Mouse (Mus musculus): ENCODE results near the gene Slc25a47. TPM values are rescaled to one million over a fixed set of nuclear protein-coding genes. Genes with fewer than 3 reads are reported as not detected.

Slc25a47 gene
- polyA plus RNA-seq, 1 experiment from 2014 or later, result 9.8 TPM

DNA sequence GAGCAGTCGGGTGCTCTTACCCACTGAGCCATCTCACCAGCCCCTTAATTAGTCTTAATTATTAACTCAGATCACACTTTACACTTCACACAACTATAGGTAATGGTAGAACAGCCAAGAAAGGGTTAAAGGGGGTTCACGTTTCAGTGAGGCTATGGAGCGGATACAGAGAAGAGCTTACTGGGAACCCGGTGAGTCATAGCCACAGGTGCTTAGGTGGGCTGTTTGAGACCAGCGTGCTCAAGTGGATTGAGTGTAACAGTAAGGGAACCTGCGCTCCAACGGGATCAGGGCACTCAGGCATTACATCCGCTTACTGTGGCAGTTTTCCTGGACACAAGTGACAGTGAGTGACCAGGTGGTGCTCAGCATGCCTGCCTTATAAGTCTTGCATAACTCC lies 12.8 kb upstream of the Slc25a47 start:
- DNase-seq (ENCODE audit: low spot score), result no peak

GRCm38 (mm10) chr12:108824225-108824874 lies 11.5 kb upstream of the Slc25a47 start:
- peak; percentile 39; the same call in 1 of the 2 replicates for ATAC-seq (ENCODE audit: low read depth)

More for the DNA sequence above, 12.8 kb upstream of the Slc25a47 start:
- 61% methylated on average over 8 of the region's 8 CpGs for WGBS
- Histone ChIP-seq H3K4me1 (ENCODE audit: control insufficient read depth, insufficient read depth, low read length) (no peaks in the 10 kb centered on the region), H3K9me3 (ENCODE audit: control insufficient read depth, low read length) (no peaks in the 10 kb centered on the region), H3K4me2 (ENCODE audit: low read depth, low read length) (no peak overlapping the region), H3K36me3 (ENCODE audit: control insufficient read depth, insufficient read depth, low read length) (peaks cover 39% of the 10 kb centered on the region), H3K4me3 (ENCODE audit: low read depth, low read length) (no peak overlapping the region), H3K27ac (replicated peaks; ENCODE audit: low read depth, low read length) (no peak overlapping the region), H3K9ac (ENCODE audit: low read depth, low read length) (no peak overlapping the region), H3K27me3 (replicated peaks; ENCODE audit: control insufficient read depth, insufficient read depth, low read length) (no peaks in the 10 kb centered on the region)
- ATAC-seq (ENCODE audit: low read depth), result no peak

DNA sequence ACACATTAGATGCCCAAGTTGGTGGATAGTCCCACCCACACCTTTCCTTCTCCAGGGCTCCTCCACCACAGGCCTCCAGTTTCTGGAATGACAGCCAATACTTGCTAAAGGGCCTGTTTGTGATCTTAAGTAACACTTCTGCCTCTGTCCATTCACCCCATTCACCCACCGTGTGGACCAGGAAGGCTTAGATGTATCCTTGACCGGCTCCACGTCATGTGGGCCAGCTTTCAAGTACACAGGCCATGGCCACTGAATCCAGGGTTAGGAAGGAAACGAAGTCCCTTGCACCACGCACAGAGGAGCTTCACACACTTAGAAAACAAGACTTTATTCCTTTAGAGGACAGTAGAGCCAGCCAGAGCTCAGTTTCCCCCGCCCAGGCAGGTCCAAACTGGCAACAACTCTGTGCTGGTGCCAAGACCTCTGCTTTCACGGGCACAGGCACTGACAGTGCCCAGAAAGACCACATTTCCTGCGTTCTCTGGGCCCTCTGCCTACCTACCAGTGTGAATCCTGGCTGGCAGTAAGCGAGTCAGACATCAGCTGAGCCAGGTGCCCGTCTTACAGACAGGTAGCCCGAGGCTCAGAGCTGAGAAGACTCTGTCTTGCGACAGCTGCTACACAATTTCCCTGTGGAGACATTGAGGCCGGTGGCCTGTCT lies 10.2 kb upstream of the Slc25a47 start:
- Histone ChIP-seq H3K36me3 (ENCODE audit: control insufficient read depth, insufficient read depth, low read length) (peaks cover 24% of the 10 kb centered on the region), H3K9me3 (ENCODE audit: control insufficient read depth, low read length) (no peaks in the 10 kb centered on the region), H3K27me3 (replicated peaks; ENCODE audit: control insufficient read depth, insufficient read depth, low read length) (no peaks in the 10 kb centered on the region), H3K4me1 (ENCODE audit: control insufficient read depth, insufficient read depth, low read length) (no peaks in the 10 kb centered on the region), H3K9ac (ENCODE audit: low read depth, low read length) (no peak overlapping the region), H3K4me2 (ENCODE audit: low read depth, low read length) (no peak overlapping the region), H3K4me3 (ENCODE audit: low read depth, low read length) (no peak overlapping the region), H3K27ac (replicated peaks; ENCODE audit: low read depth, low read length) (no peak overlapping the region)
- ATAC-seq (ENCODE audit: low read depth) (no peak), DNase-seq (ENCODE audit: low spot score) (no peak)
- WGBS, result 92% methylated on average over 12 of the region's 13 CpGs

More at GRCm38 (mm10) chr12:108824225-108824874, 11.5 kb upstream of the Slc25a47 start:
- H3K27me3 ChIP-seq (replicated peaks; ENCODE audit: control insufficient read depth, insufficient read depth, low read length), result no peaks in the 10 kb centered on the region
- no peaks in the 10 kb centered on the region for H3K9me3 ChIP-seq (ENCODE audit: control insufficient read depth, low read length)
- DNase-seq (ENCODE audit: low spot score), result peak; percentile 55
- no peak overlapping the region for H3K4me2 ChIP-seq (ENCODE audit: low read depth, low read length)
- H3K9ac ChIP-seq (ENCODE audit: low read depth, low read length), result no peak overlapping the region
- no peak overlapping the region for H3K27ac ChIP-seq (replicated peaks; ENCODE audit: low read depth, low read length)
- no peaks in the 10 kb centered on the region for H3K4me1 ChIP-seq (ENCODE audit: control insufficient read depth, insufficient read depth, low read length)
- peaks cover 33% of the 10 kb centered on the region for H3K36me3 ChIP-seq (ENCODE audit: control insufficient read depth, insufficient read depth, low read length)
- WGBS, result 83% methylated on average over 15 of the region's 15 CpGs
- no peak overlapping the region for H3K4me3 ChIP-seq (ENCODE audit: low read depth, low read length)

DNA sequence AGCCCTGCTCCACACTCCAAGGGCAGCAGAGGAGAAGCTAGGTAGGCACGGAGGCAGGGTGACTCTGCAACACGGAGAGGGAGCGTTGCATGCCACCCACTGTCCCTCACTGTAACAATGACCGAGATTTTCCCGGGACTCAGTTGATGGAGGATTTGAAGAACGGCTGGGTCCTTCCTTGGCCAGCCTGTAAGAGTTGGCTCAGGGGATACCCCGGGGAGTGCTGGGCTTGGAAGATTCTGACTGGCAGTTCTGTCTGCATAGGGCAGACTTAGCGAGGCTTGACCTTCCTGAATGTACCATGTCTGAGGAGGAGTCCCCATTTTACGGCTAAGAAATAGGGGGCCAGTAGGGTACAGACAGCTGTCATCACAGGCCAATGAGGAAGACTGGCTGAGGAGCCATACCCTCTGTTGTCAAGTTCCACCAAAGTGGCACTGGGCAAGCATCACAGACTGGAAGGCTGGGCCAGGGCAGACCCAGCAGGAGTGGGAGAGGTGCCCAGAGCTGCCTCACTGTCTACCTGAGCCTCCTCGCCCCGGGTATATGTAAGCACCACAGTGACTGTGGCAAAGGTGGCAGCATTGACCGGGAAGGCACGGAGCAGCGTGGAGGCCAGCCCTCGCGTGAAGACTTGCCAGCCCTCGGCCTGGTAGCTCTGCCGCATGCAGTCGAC lies 9.4 kb upstream of the Slc25a47 start:
- no peak for ATAC-seq (ENCODE audit: low read depth)
- H3K4me1 ChIP-seq (ENCODE audit: control insufficient read depth, insufficient read depth, low read length), result no peaks in the 10 kb centered on the region
- DNase-seq (ENCODE audit: low spot score), result no peak
- H3K4me2 ChIP-seq (ENCODE audit: low read depth, low read length), result no peak overlapping the region
- no peaks in the 10 kb centered on the region for H3K9me3 ChIP-seq (ENCODE audit: control insufficient read depth, low read length)
- peaks cover 24% of the 10 kb centered on the region for H3K36me3 ChIP-seq (ENCODE audit: control insufficient read depth, insufficient read depth, low read length)
- no peak overlapping the region for H3K27ac ChIP-seq (replicated peaks; ENCODE audit: low read depth, low read length)
- no peaks in the 10 kb centered on the region for H3K27me3 ChIP-seq (replicated peaks; ENCODE audit: control insufficient read depth, insufficient read depth, low read length)
- H3K9ac ChIP-seq (ENCODE audit: low read depth, low read length), result no peak overlapping the region
- no peak overlapping the region for H3K4me3 ChIP-seq (ENCODE audit: low read depth, low read length)
- 97% methylated on average over 19 of the region's 19 CpGs for WGBS

GRCm38 (mm10) chr12:108826958-108827535 lies 8.8 kb upstream of the Slc25a47 start:
- Histone ChIP-seq H3K27me3 (replicated peaks; ENCODE audit: control insufficient read depth, insufficient read depth, low read length) (no peaks in the 10 kb centered on the region), H3K9ac (ENCODE audit: low read depth, low read length) (no peak overlapping the region), H3K36me3 (ENCODE audit: control insufficient read depth, insufficient read depth, low read length) (peaks cover 24% of the 10 kb centered on the region), H3K4me2 (ENCODE audit: low read depth, low read length) (no peak overlapping the region), H3K27ac (replicated peaks; ENCODE audit: low read depth, low read length) (no peak overlapping the region), H3K9me3 (ENCODE audit: control insufficient read depth, low read length) (no peaks in the 10 kb centered on the region), H3K4me1 (ENCODE audit: control insufficient read depth, insufficient read depth, low read length) (no peaks in the 10 kb centered on the region), H3K4me3 (ENCODE audit: low read depth, low read length) (no peak overlapping the region)
- no peak for DNase-seq (ENCODE audit: low spot score)
- WGBS, result 97% methylated on average over 25 of the region's 28 CpGs
- no peak for ATAC-seq (ENCODE audit: low read depth)

DNA sequence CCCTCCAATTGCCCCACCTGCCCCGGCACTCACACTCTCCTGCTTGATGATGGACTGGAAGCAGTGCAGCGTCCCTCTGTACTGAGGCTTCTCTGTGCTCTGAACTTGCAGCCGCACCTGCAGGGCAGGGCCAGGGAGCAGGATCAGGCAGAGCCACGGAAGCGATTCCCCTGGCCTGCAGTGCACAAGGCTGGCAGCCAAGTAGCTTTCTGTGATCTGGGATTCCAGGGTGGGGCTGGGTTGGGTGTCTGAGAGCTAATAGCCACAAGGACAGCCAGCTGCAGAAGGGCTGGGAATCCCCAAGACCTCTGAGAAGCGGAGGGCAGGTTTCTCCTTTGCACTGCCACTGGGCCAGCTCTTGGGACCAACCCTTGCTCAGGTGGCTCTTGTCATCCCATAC lies 8.2 kb upstream of the Slc25a47 start:
- Histone ChIP-seq H3K9ac (ENCODE audit: low read depth, low read length) (no peak overlapping the region), H3K27me3 (replicated peaks; ENCODE audit: control insufficient read depth, insufficient read depth, low read length) (no peaks in the 10 kb centered on the region), H3K9me3 (ENCODE audit: control insufficient read depth, low read length) (no peaks in the 10 kb centered on the region), H3K36me3 (ENCODE audit: control insufficient read depth, insufficient read depth, low read length) (peaks cover 24% of the 10 kb centered on the region), H3K4me3 (ENCODE audit: low read depth, low read length) (no peak overlapping the region), H3K4me1 (ENCODE audit: control insufficient read depth, insufficient read depth, low read length) (no peaks in the 10 kb centered on the region), H3K27ac (replicated peaks; ENCODE audit: low read depth, low read length) (no peak overlapping the region), H3K4me2 (ENCODE audit: low read depth, low read length) (no peak overlapping the region)
- 95% methylated on average over 6 of the region's 6 CpGs for WGBS
- no peak for DNase-seq (ENCODE audit: low spot score)
- ATAC-seq (ENCODE audit: low read depth), result no peak

- H3K4me1 ChIP-seq (ENCODE audit: control insufficient read depth, insufficient read depth, low read length), result no peaks in the 10 kb centered on the region
- no peak overlapping the region for H3K4me2 ChIP-seq (ENCODE audit: low read depth, low read length)
- H3K9me3 ChIP-seq (ENCODE audit: control insufficient read depth, low read length), result no peaks in the 10 kb centered on the region
- no peak overlapping the region for H3K27ac ChIP-seq (replicated peaks; ENCODE audit: low read depth, low read length)
- H3K4me3 ChIP-seq (ENCODE audit: low read depth, low read length), result no peak overlapping the region
- DNase-seq (ENCODE audit: low spot score) (no peak), ATAC-seq (ENCODE audit: low read depth) (no peak)
- no peak overlapping the region for H3K9ac ChIP-seq (ENCODE audit: low read depth, low read length)
- whole genome bisulfite sequencing, result 61% methylated on average over 5 of the region's 5 CpGs
- peaks cover 24% of the 10 kb centered on the region for H3K36me3 ChIP-seq (ENCODE audit: control insufficient read depth, insufficient read depth, low read length)
- no peaks in the 10 kb centered on the region for H3K27me3 ChIP-seq (replicated peaks; ENCODE audit: control insufficient read depth, insufficient read depth, low read length)
Observed at GRCm38 (mm10) chr12:108829636-108830035, 6.2 kb upstream of the Slc25a47 start.

DNA sequence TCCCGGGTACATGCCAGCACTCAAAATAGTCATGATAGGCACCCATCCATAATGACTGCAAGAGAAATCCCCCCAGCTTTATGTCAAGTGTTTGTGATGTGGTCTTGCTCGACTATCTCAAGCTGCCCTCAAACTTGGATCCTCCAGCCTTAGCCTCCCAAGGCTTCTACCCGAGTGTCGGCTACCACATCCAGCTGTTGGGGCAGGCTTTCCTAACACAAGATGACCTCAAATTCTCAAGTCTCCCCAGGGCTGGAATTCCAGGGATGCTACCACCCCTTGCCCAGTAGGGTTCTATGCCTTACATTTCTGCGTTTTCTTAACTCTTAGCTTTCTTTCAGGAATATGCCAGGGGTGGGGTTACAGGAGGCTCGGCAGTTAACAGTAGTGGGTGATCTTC lies 5.5 kb upstream of the Slc25a47 start:
- DNase-seq (ENCODE audit: low spot score), result no peak
- Histone ChIP-seq H3K9me3 (ENCODE audit: control insufficient read depth, low read length) (no peaks in the 10 kb centered on the region), H3K4me3 (ENCODE audit: low read depth, low read length) (no peak overlapping the region), H3K27me3 (replicated peaks; ENCODE audit: control insufficient read depth, insufficient read depth, low read length) (no peaks in the 10 kb centered on the region), H3K36me3 (ENCODE audit: control insufficient read depth, insufficient read depth, low read length) (peaks cover 24% of the 10 kb centered on the region), H3K4me2 (ENCODE audit: low read depth, low read length) (no peak overlapping the region), H3K9ac (ENCODE audit: low read depth, low read length) (no peak overlapping the region), H3K27ac (replicated peaks; ENCODE audit: low read depth, low read length) (no peak overlapping the region), H3K4me1 (ENCODE audit: control insufficient read depth, insufficient read depth, low read length) (0 out of 2 replicates have a peak, but pooled peaks cover 3% of the 10 kb centered on the region)
- 78% methylated on average over 6 of the region's 6 CpGs for WGBS
- ATAC-seq (ENCODE audit: low read depth), result no peak
